Mouse (Mus musculus): ENCODE data around the gene Klrc3.

DNA sequence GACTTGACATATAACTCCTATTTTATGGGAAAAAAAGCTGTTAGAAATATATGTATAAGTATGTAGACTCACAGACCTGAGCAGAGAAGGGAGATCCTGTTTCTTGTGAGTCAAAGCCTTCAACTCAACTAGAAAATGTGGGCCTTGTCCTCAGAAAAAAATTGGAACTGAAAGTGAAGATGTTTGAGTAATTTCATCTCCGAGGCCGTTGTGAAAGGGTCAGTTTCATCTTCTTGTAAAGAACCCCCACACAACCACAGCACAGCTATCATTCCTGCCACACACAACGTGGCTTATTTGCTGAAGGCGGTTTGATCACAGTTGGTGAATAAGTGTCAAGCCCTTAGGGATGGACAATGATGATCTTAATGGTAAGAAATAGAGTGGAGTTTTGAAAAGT lies 19.4 kb downstream of the Klrc3 start, which contains the start of gene Klrk1:
- TF ChIP-seq CTCF (IDR thresholded peaks at IDR 0.05; ENCODE audit: low read depth) (no peak), EP300 (IDR thresholded peaks at IDR 0.05; ENCODE audit: low read depth) (no peak)

All from liver, postnatal 0 days (tissue).